Mouse (Mus musculus) midbrain, postnatal 0 days (tissue): ENCODE measurements at regions not wholly inside any gene's neighbourhood (a gene's known extent, or its start where the extent isn't known, plus 50 kb on each side); places are given as distances from the start of the nearest gene placed in this dataset.

Experiments used
- ATAC-seq: fragments of 200-750 bp; cut with Nextera tagmentation; 2 replicates; pipeline ENCODE4 v1.8.0; 2017; ENCODE audit warnings: moderate number of reproducible peaks, mild to moderate bottlenecking, moderate TSS enrichment, moderate library complexity; ENCODE audit not compliant: low FRiP score
- DNase-seq: peaks from one replicate; pipeline ENCODE4 v3.0.0-alpha.2; 2015; ENCODE audit warnings: low spot score
- H3K27ac ChIP-seq: fragments of 300-500 bp; sonication (generic); 2 replicates; pipeline ENCODE4 v1.5.1; 2014; ENCODE audit warnings: low read depth, mild to moderate bottlenecking, low read length, mixed read lengths
- H3K27me3 ChIP-seq: fragments of 300-500 bp; sonication (generic); 2 replicates; pipeline ENCODE4 v1.6.1; 2014; ENCODE audit warnings: low read length, control low read depth, mixed read lengths; ENCODE audit not compliant: insufficient read depth
- H3K36me3 ChIP-seq: fragments of 300-500 bp; sonication (generic); 2 replicates; pipeline ENCODE4 v1.6.1; 2014; ENCODE audit warnings: low read length, control low read depth, mixed read lengths; ENCODE audit not compliant: insufficient read depth
- H3K4me1 ChIP-seq: fragments of 300-500 bp; sonication (generic); 2 replicates; pipeline ENCODE4 v1.6.1; 2014; ENCODE audit warnings: mild to moderate bottlenecking, control low read depth, antibody characterized with exemption, low read length, mixed read lengths; ENCODE audit not compliant: insufficient read depth
- H3K4me2 ChIP-seq: fragments of 300-500 bp; sonication (generic); 2 replicates; pipeline ENCODE4 v1.6.1; 2014; ENCODE audit warnings: low read depth, mild to moderate bottlenecking, low read length, mixed read lengths; ENCODE audit not compliant: poor library complexity, severe bottlenecking
- H3K4me3 ChIP-seq: fragments of 300-500 bp; sonication (generic); 2 replicates; pipeline ENCODE4 v1.5.1; 2014; ENCODE audit warnings: low read depth, mild to moderate bottlenecking, low read length, moderate library complexity
- H3K9ac ChIP-seq: fragments of 300-500 bp; sonication (generic); replicated peaks from 2 replicates; pipeline ENCODE4 v1.6.1; 2014; ENCODE audit warnings: mild to moderate bottlenecking, low read length, moderate library complexity, mixed read lengths; ENCODE audit not compliant: poor library complexity, severe bottlenecking
- H3K9me3 ChIP-seq: fragments of 300-500 bp; sonication (generic); 2 replicates; pipeline ENCODE4 v1.6.1; 2016; ENCODE audit warnings: low read length, control low read depth
- CTCF ChIP-seq: IDR thresholded peaks from 2 replicates; pipeline ENCODE4 v1.5.1; 2016; ENCODE audit warnings: antibody characterized with exemption, mild to moderate bottlenecking
- WGBS: fragments of 180-500 bp; shearing (Covaris S2); extraction: QIAGEN DNeasy Blood & Tissue Kit; methylation state at CpG from one replicate; pipeline ENCODE4 v1.1.7; 2014; 5-methylcytosine and 5-hydroxymethylcytosine counted together

DNA sequence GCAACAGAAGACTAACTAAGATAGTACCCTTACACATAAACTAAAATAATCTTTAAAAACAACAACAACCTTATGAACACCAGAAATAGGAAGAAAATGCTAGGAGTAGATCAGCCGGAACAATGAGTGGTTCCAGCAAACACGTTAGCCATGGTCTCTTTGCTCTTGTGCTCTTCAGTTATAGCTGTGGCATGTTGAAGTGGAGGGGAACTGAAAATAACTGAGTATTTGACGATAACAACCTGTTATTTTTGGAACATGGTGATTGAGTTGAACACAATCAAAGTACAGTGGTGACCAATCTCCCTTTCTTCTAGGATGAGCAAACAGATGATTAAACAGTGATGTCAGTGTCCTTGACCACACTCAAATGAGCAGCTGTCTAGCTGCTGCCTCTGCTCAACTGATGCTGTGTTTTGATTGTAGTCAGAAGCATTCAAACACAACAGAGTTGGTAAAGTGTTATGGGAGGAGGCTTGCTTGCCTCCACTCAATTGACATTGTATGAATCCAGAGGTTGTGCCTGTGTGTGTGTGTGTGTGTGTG, 50.9 kb upstream of the Nt5e start:
- H3K36me3 ChIP-seq, result no peaks in the 10 kb centered on the region
- no peaks in the 10 kb centered on the region for H3K9me3 ChIP-seq
- no peak for DNase-seq
- no peak for TF ChIP-seq CTCF
- no peaks in the 10 kb centered on the region for H3K4me1 ChIP-seq
- ATAC-seq, result no peak
- no peak overlapping the region for H3K27ac ChIP-seq
- H3K4me2 ChIP-seq, result no peak overlapping the region
- H3K9ac ChIP-seq, result no peak overlapping the region
- H3K4me3 ChIP-seq, result no peak overlapping the region
- 84% methylated on average over 3 of the region's 3 CpGs for WGBS
- no peaks in the 10 kb centered on the region for H3K27me3 ChIP-seq

DNA sequence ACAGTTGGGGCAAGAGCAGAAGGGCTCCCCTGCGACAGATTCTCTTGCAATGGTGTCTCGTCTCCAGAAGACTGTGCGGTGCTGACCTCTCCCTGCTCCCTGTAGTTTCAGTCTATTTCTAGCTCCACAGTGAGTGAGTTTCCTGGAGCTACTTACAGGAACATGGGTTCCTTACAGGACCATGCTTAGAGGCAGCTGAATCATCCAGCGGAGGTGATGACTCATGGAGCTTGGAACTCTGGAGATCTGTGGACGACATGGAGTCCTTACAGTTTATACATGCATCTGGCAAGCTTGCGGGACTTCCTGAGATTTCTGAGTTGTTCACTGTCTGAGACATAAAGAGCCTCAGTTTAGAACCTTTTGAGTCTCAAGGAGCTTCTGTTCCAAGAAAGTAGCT, 50.0 kb upstream of the Nt5e start:
- no peak for ATAC-seq
- 91% methylated on average over 6 of the region's 6 CpGs for WGBS

More for the DNA sequence above, 50.0 kb upstream of the Nt5e start:
- Histone ChIP-seq H3K4me2 (no peak overlapping the region), H3K36me3 (no peaks in the 10 kb centered on the region), H3K9ac (no peak overlapping the region), H3K27ac (no peak overlapping the region), H3K4me1 (no peaks in the 10 kb centered on the region), H3K27me3 (no peaks in the 10 kb centered on the region), H3K4me3 (no peak overlapping the region), H3K9me3 (no peaks in the 10 kb centered on the region)
- no peak for TF ChIP-seq CTCF
- DNase-seq, result no peak
